Mouse (Mus musculus) megakaryocyte, embryonic 14.5 days (primary cell): ENCODE results near the gene Uspl1.

Experiments used
- FLI1 ChIP-seq: IDR thresholded peaks from 2 replicates; pipeline ENCODE4 v1.6.1; 2012; ENCODE audit warnings: low read length, inconsistent platforms, mixed read lengths
- GATA1 ChIP-seq: IDR thresholded peaks from 3 replicates; pipeline ENCODE4 v1.6.1; 2012; ENCODE audit warnings: mixed read lengths, low read length, inconsistent platforms, borderline replicate concordance

DNA sequence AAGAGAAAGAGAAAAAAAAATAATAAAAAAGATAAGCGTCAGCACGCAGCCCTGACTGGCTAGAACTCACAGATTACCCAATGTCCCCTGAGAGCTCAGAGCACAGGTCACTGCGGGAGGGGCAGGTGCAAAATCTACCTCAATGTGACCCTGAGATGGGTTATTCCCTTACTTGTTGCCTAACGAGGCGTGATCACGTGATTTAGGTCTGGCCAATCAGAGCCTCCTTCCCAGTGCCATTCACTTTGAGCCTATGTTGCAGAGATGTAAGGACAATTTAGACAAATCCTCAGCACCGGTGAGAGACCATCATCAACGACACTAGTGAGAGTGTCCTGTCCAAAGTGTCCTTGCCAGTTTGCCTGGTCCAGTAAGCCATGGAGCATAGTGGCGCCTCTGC, 43.8 kb upstream of the Uspl1 start:
- TF ChIP-seq GATA1 = no peak
- no peak for TF ChIP-seq FLI1
